Mouse (Mus musculus): Measurements from ENCODE around the gene Tcf15.
A peak's percentile ranks its signal among the peaks of the same experiment; 100 is the strongest.

GRCm38 (mm10) chr2:152105318-152106224, 37.8 kb upstream of the Tcf15 start, which contains the start of gene Srxn1:
- TF ChIP-seq POLR2A (IDR thresholded peaks at IDR 0.05; ENCODE audit: low read depth, low read length) (no peak), CTCF (IDR thresholded peaks at IDR 0.05; ENCODE audit: extremely low read depth, insufficient read depth, insufficient read length, insufficient replicate concordance) (peak; percentile 13; the same call in 1 of the 2 replicates)

All from spleen, adult 2 months (tissue).